Mouse (Mus musculus): ENCODE measurements at regions not wholly inside any gene's neighbourhood (a gene's known extent, or its start where the extent isn't known, plus 50 kb on each side); places are given as distances from the start of the nearest gene placed in this dataset.
"Not testable (repeated sequence)": the region's sequence is repeated elsewhere in the genome, so short reads cannot be mapped to it uniquely, and the experiment has no call there.

DNA sequence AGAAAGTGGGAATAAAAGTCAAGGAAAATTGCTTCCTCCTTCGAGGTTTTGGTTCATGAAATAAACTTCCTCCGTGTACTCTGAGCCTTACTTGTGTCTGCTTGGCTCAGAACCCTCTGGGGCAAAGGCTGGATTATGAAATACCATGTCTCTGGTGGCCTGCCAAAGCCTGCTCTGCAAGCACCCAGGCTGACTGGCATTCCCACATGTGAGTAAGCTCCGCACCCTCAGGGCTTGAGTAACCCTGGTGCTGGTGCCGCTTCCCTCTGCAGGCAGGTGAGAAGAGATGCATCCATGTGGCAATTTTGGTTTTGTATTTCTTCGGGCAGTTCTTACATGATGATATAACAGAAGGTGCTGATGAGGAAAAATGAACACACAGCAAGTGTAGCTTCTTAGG, 66.0 kb downstream of the Nr2f2 start:
- no peak for DNase-seq (ENCODE audit: low read depth, low spot score)

DNA sequence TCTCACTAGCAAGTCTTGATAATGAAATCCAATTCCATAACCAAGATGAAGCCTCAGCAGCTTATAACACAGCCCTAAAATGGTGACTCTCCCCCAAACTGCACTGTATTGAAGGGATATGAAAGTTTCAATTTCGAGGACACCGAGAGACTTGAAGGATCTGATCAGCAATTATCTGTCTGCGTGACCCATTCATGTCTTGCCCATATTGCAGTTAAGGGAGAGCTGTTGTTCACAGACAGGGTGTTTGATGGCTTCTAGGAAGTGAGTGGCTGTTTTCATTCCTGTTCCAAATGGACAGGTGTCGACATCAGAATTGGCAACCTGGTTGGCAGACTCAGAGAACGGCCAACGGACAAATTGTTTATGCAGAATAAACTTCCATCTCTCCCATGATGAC, 75.1 kb downstream of the Nr2f2 start:
- DNase-seq (ENCODE audit: low read depth, low spot score) = no peak

DNA sequence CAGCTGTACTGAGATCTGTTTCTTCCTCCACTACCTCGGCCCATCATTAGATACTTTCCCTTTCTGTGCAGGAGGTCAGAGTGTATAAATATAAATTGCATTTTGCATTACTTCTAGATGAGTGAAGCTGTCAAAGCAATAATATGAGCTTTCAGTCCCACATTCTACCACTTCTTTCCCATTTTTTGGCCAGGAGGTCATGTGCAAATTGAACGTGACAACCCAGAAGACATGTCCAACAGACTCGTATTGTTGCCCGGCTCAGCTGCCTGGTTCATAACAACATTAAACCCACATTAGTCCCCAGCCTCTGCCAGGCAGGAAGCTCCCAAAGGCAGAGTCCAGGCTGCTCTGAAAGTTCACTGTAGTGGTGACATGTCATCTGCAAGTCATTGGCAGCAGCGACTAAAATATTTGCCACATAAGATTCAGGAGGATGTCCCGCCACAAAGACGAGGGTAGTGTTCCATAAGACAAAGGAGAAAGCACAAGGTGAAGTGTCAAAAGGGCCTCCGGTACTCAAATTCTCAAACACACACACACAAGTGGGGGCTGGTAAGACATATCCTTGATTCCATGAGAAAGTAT, 75.7 kb downstream of the Nr2f2 start:
- DNase-seq (ENCODE audit: low read depth, low spot score) = no peak

DNA sequence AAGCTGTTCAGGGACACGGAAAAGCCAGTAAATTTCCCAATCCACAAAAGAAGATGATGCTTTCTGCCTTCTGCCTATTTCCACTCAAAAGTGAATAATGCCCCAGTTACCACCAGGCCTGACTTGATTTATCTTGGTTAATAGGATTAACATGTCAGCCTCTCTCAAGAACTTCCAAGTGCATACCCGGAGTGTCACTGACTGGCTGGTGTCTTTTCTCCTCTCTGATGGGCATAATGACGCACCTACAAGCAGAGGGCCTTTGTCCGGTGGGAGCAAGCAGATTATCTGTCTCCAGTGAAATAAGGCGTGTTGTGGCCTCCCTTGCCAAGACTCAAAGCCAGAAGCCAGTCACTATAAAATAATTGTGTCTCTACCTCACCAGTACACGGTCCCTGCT, 76.3 kb downstream of the Nr2f2 start:
- no peak for DNase-seq (ENCODE audit: low read depth, low spot score)

DNA sequence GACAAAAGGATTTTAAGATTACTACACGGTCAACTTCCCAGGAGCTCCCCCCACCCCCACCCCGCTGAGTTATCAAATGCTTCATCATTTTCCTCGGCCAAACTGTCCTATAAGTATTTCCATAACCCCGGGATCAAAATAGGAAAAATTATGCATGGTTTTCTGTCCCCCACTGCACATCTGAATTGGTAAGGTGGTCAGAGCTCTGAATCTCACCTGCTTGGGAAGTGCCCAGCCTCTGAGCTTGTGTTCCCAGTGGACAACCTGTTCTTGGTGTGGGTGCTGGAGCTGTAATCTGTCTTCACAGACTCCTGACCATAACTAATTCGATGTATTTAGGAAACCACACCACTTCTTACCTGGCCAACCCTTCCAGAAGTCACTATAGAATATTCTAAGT, 77.9 kb downstream of the Nr2f2 start:
- DNase-seq (ENCODE audit: low read depth, low spot score) = no peak

DNA sequence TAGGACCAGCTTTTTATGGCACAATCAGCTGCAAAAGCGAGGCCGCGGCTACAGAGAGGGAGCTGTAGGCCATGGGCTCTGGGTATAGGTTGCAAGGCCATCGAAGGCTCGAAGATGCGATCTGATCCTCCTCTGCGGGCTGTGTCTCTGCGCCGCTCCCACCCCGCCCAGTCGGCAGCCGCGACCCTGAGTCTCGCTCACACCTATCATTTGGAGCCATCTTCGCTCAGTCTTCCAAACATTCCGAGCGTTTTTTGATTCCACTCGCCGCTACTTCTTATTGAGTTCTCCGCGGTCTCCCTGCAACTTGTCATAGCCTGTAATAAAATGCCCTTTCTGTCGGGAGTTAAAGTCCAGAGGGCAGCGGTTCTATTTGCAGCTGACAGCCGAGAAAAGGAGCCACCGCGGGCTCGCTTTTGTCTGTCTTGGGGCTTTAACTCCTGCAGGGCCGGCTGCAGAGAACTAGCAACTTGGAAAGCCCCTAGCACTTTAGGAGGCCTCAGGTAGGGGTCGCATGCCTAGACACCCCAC, 78.6 kb downstream of the Nr2f2 start:
- no peak for DNase-seq (ENCODE audit: low read depth, low spot score)

DNA sequence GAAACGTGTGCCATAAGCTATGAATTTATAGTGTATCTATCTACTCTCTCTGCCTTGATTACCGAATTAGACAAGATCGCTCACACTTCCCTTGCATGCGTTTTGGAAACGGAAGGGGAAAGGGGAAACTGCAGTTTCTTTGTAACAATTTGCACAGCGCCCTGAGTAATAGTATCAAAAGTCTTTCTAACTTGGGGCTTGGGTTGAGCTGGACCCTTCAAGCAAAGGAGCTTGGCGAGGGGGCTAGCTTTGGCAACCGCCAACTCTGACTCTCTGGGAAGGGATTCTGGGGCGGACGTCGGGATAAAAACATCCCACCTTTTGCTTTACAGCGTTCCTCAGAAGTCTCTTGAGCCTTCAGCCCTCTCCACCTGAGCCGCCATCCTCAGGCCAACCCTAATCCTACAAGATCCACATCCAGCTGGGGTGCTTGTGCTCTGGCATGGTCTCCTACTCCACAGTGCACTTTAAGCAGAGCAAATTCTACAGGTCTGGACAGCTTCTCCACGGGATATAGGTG, 79.6 kb downstream of the Nr2f2 start:
- DNase-seq (ENCODE audit: low read depth, low spot score) = no peak

DNA sequence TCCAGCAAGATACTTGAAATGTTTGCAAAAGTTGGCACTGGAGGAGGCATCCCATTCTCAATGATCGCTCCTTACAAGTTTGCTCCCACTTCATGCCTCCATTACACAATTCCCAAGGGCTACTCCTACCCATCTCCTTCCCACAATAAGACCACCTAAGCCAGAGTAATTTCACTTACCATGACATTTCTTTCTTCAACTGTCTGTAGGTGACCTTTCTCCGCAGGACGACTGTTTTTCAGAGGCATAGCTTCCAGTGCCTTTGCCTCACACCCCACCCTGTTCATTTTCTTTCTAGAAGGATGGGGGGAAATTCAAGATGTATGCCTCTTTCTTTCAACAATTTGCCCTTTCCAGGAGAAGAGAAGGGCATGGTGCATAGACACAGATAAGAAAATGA, 81.2 kb downstream of the Nr2f2 start:
- DNase-seq (ENCODE audit: low read depth, low spot score) = no peak

DNA sequence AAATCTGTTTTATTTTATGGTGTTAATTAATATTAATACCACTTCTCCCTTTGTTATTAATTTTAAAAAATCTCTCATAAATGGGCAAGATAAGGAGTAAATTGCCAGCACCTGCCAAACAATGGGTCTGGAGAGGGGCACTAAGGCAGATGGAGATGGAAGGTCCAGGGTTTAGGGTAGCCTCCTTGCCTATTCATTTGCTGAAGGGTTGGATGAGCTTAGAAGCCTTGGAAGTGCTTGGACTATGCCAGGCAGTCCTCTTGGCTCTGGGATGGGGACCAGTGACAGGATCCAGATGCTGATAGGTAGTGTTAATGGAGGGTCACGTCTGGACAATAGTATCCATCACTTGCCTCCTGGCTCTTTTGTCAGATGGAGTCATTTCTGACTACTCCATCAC, 82.7 kb downstream of the Nr2f2 start:
- DNase-seq (ENCODE audit: low read depth, low spot score) = no peak

DNA sequence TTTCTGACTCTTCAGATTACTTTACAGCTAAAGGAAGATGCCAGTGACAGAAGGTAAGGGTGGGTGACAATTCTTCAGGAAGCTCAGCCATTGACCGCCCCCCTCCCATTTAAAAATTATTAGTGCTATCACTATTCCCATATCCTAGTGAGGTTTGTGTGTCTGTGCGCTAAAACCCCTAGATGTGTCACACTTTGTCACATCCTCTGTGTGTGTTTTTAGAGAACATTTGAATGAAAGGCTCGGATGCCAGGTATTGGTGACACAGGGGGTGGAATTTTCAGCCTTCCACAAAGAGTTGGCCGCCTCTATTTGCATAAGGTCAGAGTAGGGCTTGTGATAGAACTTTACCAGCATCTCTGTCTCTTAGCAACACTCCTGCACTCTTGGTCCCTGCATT, 83.4 kb downstream of the Nr2f2 start:
- no peak for DNase-seq (ENCODE audit: low read depth, low spot score)

DNA sequence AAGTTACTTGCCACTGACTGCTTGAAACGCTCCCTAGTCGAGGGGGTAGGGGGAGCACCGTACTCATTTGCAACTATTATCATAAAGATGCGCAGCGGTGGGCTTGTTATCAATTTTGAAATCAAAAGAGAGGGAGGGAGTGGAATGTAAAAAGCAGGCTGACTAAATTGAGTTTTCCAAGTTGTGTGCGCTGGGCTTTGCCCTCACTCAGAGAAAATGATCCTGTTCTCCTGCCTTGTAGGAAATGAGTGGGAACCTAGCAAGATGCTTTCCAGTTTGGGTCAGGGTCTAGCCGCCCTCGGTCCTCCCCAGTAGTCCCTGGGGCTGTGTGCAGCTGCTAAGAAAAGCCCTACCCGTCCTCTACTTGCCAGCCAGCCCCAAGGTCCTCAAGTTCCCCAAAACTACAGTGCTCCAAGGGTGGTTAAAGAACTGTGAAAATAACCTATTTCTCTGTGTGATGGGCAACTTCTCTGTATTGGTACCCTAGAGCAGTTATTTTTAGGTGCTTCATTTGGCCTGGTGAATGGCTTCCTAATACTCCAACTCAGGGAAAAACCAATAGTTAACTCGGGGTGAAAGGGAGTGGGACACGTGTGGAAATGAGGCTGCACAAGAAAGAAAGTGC, 84.5 kb downstream of the Nr2f2 start:
- no peak for DNase-seq (ENCODE audit: low read depth, low spot score)

DNA sequence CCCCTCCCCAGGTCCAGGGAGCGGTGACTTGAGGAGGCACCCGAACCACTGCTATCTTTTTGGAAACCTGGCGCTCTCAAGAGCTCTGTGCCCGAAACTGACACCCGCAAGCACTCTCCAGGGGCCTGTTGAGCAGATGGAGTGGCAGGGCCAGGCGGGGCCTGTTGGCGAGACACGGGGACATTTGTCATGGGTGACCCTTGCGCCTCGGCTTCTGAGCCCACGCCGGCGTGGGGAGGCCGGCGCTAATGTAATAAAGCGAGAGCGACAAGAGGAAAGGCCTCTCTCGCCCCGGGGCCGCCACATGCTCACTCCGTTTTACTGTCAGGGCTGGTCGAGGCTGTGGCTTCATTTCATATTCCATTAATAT, 85.2 kb downstream of the Nr2f2 start:
- DNase-seq (ENCODE audit: low read depth, low spot score) = no peak

DNA sequence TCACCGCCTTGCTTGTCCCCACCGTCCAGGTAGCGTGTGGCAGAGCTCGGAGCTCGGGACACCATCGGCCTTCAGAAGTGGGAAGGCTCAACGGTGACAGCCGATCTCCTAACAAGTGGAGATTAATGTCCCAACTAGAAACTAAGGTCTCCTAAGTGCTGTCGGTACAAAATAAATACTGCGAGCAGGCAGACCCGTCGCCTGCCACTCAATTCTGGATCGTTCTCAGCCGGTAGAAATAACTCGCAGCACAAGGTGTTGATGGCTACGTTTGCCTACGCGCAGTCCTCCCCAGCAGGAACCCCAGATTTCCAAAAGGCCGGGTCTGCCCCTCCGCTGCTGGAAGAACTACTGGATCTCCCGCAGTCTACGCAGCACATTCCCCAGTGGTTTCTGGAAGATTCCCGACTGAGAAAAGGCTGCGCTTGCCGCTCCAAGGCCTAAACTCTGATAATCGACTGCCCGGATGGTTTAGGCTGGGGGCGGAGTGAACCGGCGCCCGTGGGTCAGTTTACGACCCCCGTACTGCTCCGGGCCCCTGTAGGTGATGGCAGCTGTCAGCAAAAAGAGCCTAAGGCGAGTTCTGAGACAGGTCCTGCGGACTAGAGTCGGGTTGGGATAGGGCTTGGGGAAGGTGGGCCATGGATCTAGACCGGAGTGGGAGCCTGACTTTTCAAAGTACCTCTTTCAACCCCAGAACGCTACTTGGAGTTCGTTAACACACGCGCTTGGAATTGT, 85.7 kb downstream of the Nr2f2 start:
- no peak for DNase-seq (ENCODE audit: low read depth, low spot score)

DNA sequence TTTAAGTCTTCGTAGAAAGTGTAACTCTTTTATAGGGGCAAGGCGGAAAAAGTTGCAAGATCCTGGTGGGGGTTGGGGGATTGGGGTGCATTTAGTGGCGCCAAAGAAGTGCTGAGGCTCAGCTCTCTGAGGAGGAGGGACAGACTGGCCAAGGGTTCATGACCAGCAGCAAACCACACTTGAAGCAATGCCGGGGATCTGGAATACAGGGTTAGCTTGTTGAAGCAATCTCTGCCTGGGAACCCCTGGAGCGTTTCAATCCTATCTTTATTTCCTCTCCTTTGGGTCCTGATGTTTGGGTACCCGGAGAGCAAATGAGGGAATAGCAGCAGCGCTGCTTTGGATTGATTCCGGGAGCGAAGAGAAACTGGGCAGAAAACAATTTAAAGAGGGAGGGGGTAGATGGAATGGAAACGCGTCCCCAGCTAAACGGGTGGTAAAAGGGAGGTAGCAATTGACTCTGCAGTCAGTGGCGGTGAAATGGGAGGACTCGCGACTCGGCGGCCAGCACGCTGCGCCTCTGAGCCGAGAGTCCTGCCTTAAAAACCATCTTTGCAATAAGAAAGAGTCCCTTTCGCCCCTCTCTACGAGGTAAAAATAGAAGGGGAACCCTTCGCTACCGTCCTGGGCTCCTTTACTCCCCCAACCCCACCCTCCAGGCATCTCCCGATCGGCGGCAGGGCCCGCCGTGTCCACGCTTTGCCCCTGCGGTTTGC, 86.5 kb downstream of the Nr2f2 start:
- no peak for DNase-seq (ENCODE audit: low read depth, low spot score)

DNA sequence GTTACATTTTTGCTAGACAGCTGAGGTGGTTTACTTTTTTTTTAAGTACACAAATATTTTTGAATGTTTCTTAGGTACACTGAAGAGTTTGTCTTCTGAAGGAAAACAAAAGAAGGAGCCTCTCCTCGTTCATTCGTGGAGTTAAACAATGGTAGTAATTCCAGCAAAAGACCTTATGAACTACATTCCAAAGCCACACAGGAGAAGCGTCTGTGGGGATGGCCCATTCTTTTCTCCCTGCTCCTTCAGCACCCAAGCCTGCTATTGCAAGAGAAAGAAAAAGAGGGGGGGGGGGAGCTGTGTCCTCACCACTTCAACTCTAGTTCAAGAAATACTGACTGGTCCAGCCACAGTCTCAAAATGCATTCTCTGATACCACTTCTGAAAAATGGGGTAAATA, 87.4 kb downstream of the Nr2f2 start:
- DNase-seq (ENCODE audit: low read depth, low spot score) = no peak

DNA sequence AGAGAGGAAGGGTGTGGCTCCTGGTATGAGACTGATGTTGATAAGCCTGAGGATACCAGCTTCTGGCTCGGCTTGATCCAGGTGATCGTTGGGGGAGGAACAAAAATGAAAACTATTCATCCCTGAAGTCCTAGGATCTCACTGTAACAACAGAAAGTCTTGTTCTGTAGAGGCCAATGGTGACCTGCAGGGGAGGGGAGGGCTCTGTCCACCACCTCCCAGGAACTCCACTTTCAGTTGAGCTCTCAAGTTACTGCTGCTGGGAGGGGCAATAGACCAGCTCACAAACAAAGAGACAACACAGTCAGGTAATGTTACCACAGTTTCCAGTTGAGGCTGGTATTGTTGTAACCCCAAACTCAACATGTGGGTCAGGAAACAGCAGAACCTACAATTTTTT, 90.5 kb downstream of the Nr2f2 start:
- no peak for DNase-seq (ENCODE audit: low read depth, low spot score)

DNA sequence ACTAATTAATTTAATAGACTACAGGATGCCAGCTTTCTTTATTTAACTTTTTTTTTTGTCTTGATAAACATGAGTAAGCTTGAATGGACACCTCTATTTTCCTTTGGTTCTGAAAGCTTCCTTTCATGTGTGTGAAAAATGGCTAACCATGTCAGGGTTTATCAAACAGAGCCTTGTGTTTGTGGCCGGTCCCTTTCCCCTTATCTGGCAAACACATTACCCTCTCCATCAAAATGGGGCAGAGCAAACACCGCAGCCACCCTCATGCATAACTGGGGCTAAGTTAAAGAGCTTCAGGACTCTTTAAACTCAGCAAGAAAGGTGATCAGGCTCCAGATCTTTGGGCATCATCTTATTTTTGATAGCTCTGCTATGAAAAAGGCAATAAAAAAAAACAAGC, 92.2 kb downstream of the Nr2f2 start:
- no peak for DNase-seq (ENCODE audit: low read depth, low spot score)

DNA sequence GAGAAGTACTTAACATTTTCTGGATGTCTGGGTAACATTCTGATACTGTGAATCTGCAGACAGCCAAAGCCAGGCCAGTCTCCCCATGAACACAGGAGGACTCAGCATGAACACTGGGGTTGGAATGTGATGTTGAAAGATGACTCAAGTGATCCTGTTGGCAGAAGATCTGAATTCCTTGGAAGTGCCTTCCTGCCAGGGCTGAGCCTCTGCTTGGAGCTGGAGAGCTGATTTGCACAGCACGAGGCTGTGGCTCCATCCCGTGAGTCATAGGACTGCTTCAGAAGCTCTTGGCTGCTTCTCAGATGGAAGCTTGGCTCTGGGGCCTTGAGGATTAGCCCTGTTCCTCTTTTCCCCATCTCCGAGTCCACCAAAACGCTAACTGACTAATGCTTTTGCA, 99.5 kb downstream of the Nr2f2 start:
- no peak for DNase-seq (ENCODE audit: low read depth, low spot score)

DNA sequence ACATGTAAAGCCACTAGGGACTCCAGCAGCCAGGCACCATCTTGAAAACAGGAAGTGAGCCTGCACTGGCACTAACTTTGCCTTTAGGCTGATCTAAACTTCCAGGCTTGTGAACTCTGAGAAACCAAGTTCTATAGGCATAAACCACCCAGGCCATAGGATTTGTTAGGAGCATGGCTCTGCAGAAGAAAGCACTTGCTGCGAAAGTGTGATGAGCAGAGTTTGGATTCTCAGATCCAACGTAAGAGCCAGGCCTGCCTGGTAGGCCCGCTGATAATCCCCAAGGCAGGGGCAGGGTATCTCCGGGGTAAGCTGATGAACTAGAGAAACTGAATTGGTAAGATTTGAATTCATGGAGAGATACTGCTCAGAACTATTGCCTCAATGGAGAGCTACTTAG, 109.7 kb downstream of the Nr2f2 start:
- DNase-seq (ENCODE audit: low read depth, low spot score) = no peak

DNA sequence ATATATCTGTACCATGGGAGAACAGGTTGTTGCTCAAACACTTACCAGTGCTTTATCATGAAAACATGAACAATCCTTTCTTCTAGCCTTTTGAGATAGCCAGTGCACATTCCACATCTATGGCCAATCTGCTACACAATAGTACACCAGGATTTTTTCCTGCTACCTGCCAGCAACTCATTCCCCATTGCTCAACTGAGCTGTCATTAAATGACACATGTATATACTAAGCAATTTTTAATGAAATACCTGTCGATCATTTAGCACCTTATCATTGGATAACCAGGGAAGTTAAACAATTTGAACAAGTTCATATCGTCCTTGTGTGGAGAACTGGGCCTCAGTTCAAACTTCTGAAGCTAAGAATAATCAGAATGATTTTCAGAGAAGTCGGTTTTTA, 111.5 kb downstream of the Nr2f2 start:
- DNase-seq (ENCODE audit: low read depth, low spot score) = no peak

DNA sequence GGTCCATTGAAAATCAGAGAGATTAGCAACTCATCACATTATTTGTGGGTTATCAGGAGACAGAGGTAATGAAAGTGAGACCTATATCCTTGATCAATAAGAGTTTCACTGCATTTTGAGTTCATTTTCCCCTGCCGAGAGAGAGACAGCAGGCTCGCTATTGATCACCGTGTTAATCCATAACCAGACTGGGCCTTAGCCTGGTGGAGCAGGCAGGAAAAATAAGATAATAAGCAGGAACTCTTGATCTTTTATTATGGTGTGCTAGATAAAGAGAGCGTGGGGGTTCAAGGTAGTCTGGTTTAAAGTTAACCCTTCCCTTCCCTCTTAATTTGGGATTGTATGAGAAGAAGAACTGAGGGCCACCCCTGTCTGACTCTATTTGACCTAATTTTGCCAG, 113.3 kb downstream of the Nr2f2 start:
- no peak for DNase-seq (ENCODE audit: low read depth, low spot score)

DNA sequence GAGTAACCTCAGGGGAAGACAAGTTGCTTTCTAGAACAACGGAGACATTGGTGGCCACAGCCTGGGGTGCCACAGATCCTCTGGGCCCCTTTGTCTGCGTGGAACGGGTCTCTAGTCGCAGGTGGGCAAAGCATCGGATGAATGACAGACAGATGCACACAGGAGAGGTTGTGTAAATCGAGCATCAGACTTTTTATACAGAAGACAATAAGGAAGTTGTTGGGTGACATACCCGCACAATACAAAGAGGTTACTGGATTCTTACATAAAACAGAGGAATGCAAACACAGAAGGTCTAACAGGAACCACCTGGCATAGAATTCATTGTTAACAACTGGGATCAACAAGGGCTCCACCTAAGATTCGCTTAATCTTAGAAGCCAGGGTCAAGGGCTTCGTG, 127.5 kb downstream of the Nr2f2 start:
- DNase-seq (ENCODE audit: low read depth, low spot score) = not testable (repeated sequence)
